16 mouse cellular contexts compared by ENCODE assay signal in genomic region chr4:139993111-139993755, GRCm38 (mm10). TPM values are rescaled to one million over a fixed set of nuclear protein-coding genes. Genes with fewer than 3 reads are reported as not detected.
DNase-seq lines count a peak whose midpoint lies in the region; ATAC-seq and TF ChIP-seq lines count a peak whose summit lies in the region.
"Had no signal": no experiment of that assay in that cellular context is flagged by ENCODE, and none has a peak within 500 bp of the region (broad histone marks: within the 10 kb centered on the region; RNA-seq: fewer than 3 reads in every experiment).

No protein-coding gene starts in this region.

- H3K4me3 ChIP-seq in lung, postnatal 0 days (ENCODE audit: low read depth, low read length) = no peak overlapping the region
- H3K4me3 ChIP-seq in embryonic facial prominence, embryonic 12.5 days = no peak overlapping the region
- H3K4me3 ChIP-seq in limb, embryonic 10.5 days = peak overlapping the region; percentile 21

- intact Hi-C loops in gastrocnemius, postnatal 14 days (cut with DNase I; ENCODE audit: low total_unique reads) = no loop called here

- WGBS in lung, postnatal 0 days = 12% methylated on average over 10 of the region's 16 CpGs
- 20% methylated on average over 7 of the region's 16 CpGs for WGBS in embryonic facial prominence, embryonic 12.5 days
- 14% methylated on average over 16 of the region's 16 CpGs for WGBS in limb, embryonic 10.5 days

- H3K4me1 ChIP-seq in lung, postnatal 0 days (ENCODE audit: insufficient read depth, low read depth, low read length) = no peaks in the 10 kb centered on the region
- H3K4me1 ChIP-seq in embryonic facial prominence, embryonic 12.5 days = peaks cover 12% of the 10 kb centered on the region
- peaks cover 8% of the 10 kb centered on the region for H3K4me1 ChIP-seq in limb, embryonic 10.5 days

- no peak for TF ChIP-seq POLR2A in brain, embryonic 14.5 days (IDR thresholded peaks at IDR 0.05; ENCODE audit: borderline replicate concordance, extremely low read depth, insufficient read depth, insufficient read length, poor library complexity, severe bottlenecking)

- no peak overlapping the region for H3K27ac ChIP-seq in lung, postnatal 0 days (ENCODE audit: low read length)
- H3K27ac ChIP-seq in embryonic facial prominence, embryonic 12.5 days = no peak overlapping the region
- 0 out of 2 replicates have a peak overlapping the region, but pooled peaks have one; percentile 36 for H3K27ac ChIP-seq in limb, embryonic 10.5 days
- H3K27ac ChIP-seq: macrophage had no signal

- TF ChIP-seq EP300 in lung, postnatal 0 days (IDR thresholded peaks at IDR 0.05) = no peak

- H3K4me2 ChIP-seq in lung, postnatal 0 days (replicated peaks; ENCODE audit: low read depth, low read length) = no peak overlapping the region
- H3K4me2 ChIP-seq in embryonic facial prominence, embryonic 12.5 days (replicated peaks) = peak overlapping the region; percentile 26

- ATAC-seq in lung, postnatal 0 days = no peak
- ATAC-seq in embryonic facial prominence, embryonic 12.5 days (ENCODE audit: insufficient number of reproducible peaks, insufficient read depth, low FRiP score, low TSS enrichment) = no peak

- TF ChIP-seq CTCF in lung, postnatal 0 days (IDR thresholded peaks at IDR 0.05) = no peak
- TF ChIP-seq CTCF in brain, embryonic 14.5 days (IDR thresholded peaks at IDR 0.05; ENCODE audit: borderline replicate concordance, extremely low read depth, insufficient read depth, insufficient read length) = no peak

- no peaks in the 10 kb centered on the region for H3K9me3 ChIP-seq in lung, postnatal 0 days (ENCODE audit: low read length)
- no peaks in the 10 kb centered on the region for H3K9me3 ChIP-seq in embryonic facial prominence, embryonic 12.5 days
- H3K9me3 ChIP-seq in limb, embryonic 10.5 days (replicated peaks) = no peaks in the 10 kb centered on the region

- no peak overlapping the region for H3K9ac ChIP-seq in lung, postnatal 0 days (replicated peaks; ENCODE audit: low read depth)
- no peak overlapping the region for H3K9ac ChIP-seq in embryonic facial prominence, embryonic 12.5 days

- no peaks in the 10 kb centered on the region for H3K27me3 ChIP-seq in lung, postnatal 0 days (replicated peaks; ENCODE audit: insufficient read depth, low read length)
- H3K27me3 ChIP-seq in embryonic facial prominence, embryonic 12.5 days = no peaks in the 10 kb centered on the region
- H3K27me3 ChIP-seq in limb, embryonic 10.5 days (ENCODE audit: low read depth, poor library complexity, severe bottlenecking) = no peaks in the 10 kb centered on the region

- H3K36me3 ChIP-seq in lung, postnatal 0 days (ENCODE audit: insufficient read depth, low read length) = no peaks in the 10 kb centered on the region
- no peaks in the 10 kb centered on the region for H3K36me3 ChIP-seq in embryonic facial prominence, embryonic 12.5 days
- H3K36me3 ChIP-seq in limb, embryonic 10.5 days = no peaks in the 10 kb centered on the region
- H3K36me3 ChIP-seq: G1E had no signal

- peak; percentile 13 for DNase-seq in lung, postnatal 0 days (ENCODE audit: low spot score)
- no peak for DNase-seq in lung, adult 18-20 months
- peak; percentile 85 for DNase-seq in brain, embryonic 14.5 days (ENCODE audit: low read depth)
- DNase-seq in limb, embryonic 10.5 days (ENCODE audit: low spot score) = no peak
- no peak for DNase-seq in frontal cortex, postnatal 36 days (ENCODE audit: low spot score in 2 of 2)
- no peak for DNase-seq in urinary bladder, adult 18-20 months (ENCODE audit: low spot score in 2 of 2)
- DNase-seq in gastrocnemius, postnatal 14 days = no peak
- DNase-seq: adrenal gland, adult 2 months; cerebellum, adult 11 months; heart, adult 11 months; liver; spleen, adult 18-20 months had no signal

RNA-seq across cellular contexts. Expression of gene Klhdc7a, which starts 25.4 kb away (rescaled TPM):
- polyA plus RNA-seq in lung, postnatal 0 days (2015; fragmentation: Nextera tagmentation; extraction: Ambion mirVana) = 1.2 and 1.3 TPM in 2 replicates
- 0.49 and 0.96 TPM in 2 replicates for polyA plus RNA-seq in brain, embryonic 14.5 days (2012; rRNA removed)
- 0.08 and 0.18 TPM in 2 replicates for polyA plus RNA-seq in embryonic facial prominence, embryonic 12.5 days (2016; fragmentation: Nextera tagmentation; extraction: Ambion mirVana)
- polyA plus RNA-seq in limb, embryonic 10.5 days (2016; fragmentation: Nextera tagmentation; extraction: Ambion mirVana) = 0.11 and 0.19 TPM in 2 replicates
- under 1 TPM in 1 of 2 experiments, not detected in 1; 0.10 TPM for total RNA-seq in gastrocnemius, postnatal 14 days (2021)
- total RNA-seq: hematopoietic stem cell, adult 5-6 weeks had no signal
- polyA plus RNA-seq: G1E, macrophage had no signal

Comparison
In these comparisons a context has a peak if more than half of its experiments do, and no peak if none do; other contexts are left out.
1. DNase-seq: peak in lung, postnatal 0 days (single experiment) and brain, embryonic 14.5 days (single experiment); none in lung, adult 18-20 months (0 of 2), limb, embryonic 10.5 days (single experiment), frontal cortex, postnatal 36 days (0 of 2), urinary bladder, adult 18-20 months (0 of 2) and gastrocnemius, postnatal 14 days (single experiment).